Mouse (Mus musculus): Measurements from ENCODE around the gene Fntb.

Gene Fntb

GRCm38 (mm10) chr12:76886826-76887225, 121.4 kb downstream of the Fntb start:
- peak; percentile 49 for DNase-seq (ENCODE audit: low spot score in 2 of 2)

DNA sequence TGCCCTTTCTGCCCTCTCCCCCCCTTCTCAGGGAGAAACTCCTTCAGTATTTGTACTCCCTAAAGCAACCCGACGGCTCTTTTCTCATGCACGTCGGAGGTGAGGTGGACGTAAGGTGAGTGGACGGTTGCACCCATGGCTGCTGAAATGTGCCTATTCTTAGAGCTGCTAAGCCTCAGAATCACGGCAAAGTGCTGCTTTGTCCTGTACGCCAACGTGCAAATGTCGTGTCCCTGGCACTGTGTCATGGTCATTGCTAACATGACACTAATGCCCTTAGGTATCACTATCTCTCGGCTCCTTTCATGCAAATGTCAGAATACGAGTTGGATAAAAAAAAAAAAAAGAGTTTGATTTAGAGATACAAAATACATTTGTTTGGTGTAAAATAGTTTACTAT, 122.6 kb downstream of the Fntb start:
- no peak for DNase-seq (ENCODE audit: low spot score in 2 of 2)

DNA sequence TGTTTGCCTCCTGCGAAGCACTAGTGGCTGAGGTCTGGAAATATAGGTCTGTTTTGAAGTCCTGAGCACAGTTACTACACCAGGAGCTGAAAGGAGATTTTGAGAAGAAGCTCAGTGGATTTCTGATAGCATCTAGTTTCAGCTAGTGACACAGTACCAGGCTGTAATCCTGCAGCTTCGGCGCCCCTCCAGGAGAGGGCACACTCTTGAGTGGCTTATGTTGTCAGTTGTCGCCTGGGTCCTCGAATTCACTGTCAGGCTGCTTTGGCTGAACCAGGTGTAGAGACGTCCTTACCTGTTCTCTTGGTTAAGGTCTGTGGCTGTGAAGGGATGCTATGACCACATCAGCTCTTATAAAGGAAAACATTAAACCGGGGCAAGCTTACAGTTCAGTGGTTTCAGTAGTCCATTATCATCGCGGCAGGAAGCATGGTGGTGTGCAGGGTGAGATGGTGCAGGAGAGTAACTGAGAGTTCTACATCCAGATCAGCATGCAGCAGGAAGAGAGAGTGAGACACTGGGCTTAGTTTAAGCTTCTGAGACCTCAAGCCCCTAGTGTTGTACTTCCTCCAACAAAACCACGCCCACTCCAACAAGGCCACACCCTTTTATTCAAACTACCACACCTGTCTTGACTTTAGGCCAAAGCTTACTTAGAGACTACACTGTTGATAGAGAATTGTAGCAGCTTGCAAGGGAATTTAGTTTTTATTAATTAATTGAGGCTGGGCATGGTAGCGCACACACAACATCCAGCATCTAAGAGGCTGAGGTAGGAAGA, 124.2 kb downstream of the Fntb start:
- no peak for DNase-seq (ENCODE audit: low spot score in 2 of 2)

- no peak for DNase-seq (ENCODE audit: low spot score in 2 of 2)
These were observed 125.8 kb downstream of the Fntb start for GRCm38 (mm10) chr12:76891160-76891559.

- DNase-seq (ENCODE audit: low spot score in 2 of 2), result no peak
These were observed 127.7 kb downstream of the Fntb start for GRCm38 (mm10) chr12:76892910-76893695.

DNA sequence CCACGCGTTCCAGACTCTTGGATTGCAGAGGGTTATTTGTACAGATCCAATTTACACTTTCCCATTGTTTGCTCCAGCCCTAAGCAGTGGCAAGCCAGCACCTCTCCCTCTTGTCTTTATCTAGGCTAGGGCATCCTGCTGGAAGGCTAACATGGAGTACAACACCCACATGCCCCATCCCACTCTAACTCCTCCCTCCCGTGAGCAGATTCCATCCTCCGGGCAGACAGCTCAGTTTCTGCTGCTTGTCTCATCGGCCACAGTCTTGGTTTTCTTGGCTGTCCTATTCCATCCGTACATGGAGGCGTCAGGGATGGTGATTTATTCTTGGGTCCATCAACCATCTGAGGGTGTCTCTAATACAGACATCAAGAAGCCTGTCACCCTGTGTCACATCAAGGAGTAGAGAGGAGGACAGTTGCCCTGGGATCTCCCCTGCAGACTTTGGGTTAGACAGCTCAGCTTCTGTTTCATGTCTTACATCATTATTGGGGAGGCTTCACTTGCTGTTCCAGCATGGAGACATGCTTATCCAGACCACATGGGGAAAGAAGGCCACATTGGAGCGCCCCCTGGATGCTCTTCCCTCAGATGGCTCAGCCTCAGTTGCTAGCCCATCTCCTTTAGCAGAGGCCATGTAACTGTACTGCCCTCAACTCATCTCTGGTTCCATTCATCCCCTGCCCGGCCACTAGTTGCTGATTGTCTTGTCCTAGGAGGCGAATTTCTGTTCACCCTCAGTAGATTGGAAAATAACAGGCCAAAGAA, 129.6 kb downstream of the Fntb start:
- DNase-seq (ENCODE audit: low spot score in 2 of 2), result no peak

DNA sequence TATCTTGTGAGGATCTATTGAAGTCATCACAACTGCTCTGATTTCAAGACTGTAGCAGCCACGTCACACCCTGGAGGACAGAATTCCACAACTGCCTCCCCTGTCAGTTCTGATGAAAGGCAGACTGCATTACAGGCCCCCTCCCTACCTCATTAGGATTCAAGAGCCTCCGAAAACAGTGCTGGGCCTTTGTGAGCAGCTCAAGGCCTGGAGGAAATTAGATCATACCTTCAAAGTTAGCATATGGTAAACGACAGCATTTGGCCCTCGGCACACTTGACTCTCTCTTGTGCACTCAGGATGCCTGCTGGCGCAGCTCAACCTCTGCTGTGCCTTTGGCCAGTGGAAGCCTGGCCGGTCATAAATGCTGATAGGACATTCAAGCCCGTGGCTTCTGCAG, 130.4 kb downstream of the Fntb start:
- DNase-seq (ENCODE audit: low spot score in 2 of 2), result no peak

GRCm38 (mm10) chr12:76896566-76896965, 131.2 kb downstream of the Fntb start:
- no peak for DNase-seq (ENCODE audit: low spot score in 2 of 2)

DNA sequence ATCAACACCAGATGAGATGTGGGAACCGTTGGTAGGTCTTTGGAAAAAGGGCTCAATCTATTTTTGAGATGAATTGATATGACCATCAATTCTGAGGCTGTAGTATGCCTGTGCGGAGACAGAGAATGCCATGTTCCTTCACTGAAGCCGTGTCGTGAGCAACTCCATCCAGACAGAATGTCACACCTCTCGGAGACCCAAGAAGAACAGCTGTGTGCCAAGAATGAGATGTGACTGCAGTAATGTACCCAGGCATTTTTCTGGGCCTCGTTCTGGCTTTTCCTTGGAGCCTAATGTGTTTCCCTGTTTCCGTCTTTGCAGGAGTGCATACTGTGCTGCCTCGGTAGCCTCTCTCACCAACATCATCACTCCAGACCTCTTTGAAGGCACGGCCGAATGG, 131.6 kb downstream of the Fntb start:
- DNase-seq (ENCODE audit: low spot score in 2 of 2), result no peak

DNA sequence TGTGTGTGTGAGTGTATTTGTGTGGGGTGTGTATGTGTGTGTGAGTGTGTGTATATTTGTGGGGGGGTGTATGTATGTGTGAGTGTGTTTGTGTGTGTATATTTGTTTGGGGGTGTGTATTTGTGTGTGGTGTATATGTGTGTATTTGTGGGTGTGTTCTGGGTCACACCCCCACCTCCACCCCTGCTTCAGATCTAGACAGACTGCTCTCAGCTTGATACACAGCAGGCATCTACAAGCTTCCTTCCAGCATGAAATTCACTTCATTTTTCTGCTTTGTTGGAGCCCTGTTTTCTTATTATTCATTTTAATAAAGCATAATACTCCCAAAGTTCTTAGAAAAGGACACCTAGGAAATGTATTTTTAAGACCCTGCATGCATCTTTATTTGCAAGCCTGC, 132.8 kb downstream of the Fntb start:
- DNase-seq (ENCODE audit: low spot score in 2 of 2), result no peak

GRCm38 (mm10) chr12:76899261-76899975, 134.0 kb downstream of the Fntb start:
- no peak for DNase-seq (ENCODE audit: low spot score in 2 of 2)

DNA sequence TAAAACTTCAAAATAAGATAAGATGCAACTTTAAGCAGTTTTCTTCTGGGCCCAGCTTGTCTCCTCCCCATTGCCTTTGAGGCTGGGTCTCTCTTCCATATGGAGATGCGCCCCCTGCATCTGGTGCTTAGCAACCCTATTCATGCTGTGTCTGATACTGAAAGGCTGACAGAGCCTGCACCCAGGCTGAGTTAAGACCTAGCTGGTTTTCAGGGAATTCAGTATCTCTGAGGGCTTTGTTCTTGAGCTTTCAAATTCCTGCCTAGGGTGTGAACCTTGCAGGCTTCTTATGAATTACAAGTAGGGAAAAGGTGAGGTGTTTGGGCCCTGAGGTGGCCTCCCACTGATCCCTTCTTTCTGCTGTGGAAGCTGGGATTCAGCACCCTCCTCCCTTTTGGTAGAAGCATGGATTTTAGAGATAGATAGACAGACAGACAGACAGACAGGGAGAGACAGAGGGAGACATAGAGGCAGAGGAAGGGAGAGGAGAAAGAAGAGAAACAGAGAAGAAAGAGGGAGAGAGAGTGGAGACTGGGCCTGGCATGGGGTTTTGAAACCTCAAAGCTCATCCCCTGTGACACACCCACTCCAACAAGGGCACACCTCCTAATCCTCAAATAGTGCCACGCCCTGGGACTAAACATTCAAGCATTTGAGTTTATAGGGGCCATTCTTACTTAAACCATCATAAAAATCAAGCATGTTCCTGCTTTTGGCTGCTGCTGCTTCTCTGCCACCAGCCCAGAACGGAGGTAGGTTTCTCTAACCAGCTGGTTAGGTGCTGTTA, 136.3 kb downstream of the Fntb start:
- DNase-seq (ENCODE audit: low spot score in 2 of 2), result no peak

DNA sequence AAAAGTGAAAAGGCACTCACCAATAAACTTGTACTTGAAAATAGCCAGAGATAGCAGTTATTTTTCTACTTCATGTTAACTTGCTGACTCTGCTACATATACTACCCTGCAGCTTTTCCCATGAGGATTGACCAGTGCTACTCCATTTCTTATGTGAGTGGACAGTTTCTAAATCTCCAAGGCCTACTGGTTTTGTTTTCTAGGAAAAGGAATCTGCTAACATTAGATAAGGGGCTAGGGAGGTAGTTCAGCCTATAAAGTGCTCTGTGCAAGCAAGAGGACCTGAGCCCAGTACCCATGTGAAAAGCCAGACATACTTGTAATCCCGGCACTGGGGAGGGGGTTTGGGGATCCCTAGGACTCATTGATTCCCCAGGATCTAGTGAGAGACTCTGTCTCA, 140.9 kb downstream of the Fntb start:
- DNase-seq (ENCODE audit: low spot score in 2 of 2), result no peak

GRCm38 (mm10) chr12:76909218-76909617, 143.8 kb downstream of the Fntb start:
- peak; percentile 55 to 71 for DNase-seq (ENCODE audit: low spot score in 2 of 2)

DNA sequence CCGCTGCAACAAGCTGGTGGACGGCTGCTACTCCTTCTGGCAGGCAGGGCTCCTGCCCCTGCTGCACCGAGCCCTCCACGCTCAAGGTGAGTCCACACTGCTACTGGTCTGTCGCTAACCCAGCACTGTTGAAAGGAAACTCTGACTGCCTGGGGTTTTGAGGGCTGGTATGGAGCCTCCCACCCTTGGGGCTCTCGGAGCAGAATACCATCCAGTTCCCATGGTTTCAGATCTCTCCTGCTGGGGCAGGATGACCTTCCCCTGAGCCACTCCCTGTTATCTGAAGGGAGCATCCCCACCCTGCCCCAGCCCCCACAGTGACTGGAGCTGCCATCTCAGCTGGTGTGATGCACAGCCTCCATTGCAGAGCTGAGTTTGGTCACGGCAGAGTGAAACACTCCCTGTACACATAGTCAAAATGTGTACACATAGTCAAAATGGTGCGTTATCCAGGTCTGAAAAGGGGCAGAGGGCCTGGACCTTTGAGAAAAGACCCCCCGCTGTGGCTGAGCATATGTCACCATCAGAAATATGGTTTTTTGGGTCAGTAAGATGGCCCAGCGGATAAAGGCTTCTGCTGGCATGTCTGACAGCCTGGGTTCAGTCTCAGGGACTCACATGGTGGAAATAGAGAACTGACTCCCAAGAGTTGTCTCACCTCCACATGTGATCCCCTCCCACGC, 145.0 kb downstream of the Fntb start:
- peak; percentile 53 to 68 for DNase-seq (ENCODE audit: low spot score in 2 of 2)

DNA sequence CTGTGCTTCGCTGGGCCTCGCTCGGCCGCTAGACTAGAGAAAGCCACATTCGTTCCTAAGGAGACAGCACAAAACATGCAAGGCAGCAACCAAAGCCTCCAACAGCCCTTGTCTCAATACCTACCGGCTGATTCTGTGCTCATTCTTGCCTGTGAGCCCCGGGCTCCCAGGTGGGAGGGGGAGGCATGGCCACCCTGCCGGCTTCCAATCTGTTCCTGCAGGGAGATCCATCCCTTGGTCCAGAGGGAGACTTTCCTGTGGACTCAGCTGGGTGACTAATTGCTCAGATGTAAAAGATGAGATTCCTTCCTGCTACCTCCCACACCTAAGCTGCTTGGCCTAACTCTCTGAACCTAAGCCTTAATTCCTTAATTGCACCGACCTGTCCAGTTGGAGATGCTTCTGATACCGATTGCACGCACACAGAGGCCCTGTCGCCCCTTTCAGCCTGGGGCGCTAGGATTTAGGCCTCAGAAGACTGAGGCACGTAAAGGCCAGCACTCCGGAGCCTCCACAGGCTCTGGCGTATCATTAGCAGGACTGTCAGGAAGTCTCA, 145.9 kb downstream of the Fntb start:
- no peak for DNase-seq (ENCODE audit: low spot score in 2 of 2)

DNA sequence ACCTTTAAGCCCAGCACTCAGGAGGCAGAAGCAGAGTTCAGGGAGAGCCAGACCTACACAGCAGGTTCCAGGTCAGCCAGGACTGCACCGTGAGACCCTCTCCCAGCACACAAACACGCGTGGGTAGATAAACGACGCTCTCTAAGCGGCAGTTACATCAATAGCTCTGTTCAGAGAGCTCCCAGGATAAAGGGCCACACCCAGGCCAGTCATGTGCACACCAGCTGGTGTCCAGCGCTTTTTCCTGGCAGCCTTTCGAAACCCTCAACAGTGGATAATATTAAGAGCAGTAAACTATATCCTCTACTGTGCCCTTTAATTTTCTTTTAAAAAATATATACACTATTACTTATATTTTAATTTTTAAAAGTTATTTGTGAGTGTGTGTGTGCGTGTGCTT, 146.8 kb downstream of the Fntb start:
- no peak for DNase-seq (ENCODE audit: low spot score in 2 of 2)

DNA sequence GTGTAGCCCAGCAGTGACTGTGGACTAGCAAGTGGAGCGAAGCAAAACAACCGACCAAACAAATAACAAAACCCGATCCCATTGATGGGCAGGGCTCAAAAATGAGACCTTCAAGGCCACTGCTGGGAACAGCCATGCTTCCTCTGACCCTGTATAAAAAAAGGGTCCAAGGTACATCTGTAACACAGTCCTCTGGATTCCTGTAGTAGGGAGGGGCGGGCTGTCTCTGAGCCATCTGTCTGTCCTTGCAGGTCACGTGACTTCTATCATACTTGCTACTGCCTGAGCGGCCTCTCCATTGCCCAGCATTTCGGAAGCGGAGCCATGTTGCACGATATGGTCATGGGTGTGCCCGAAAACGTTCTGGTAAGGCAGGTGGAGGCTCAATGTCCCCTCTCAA, 150.8 kb downstream of the Fntb start:
- DNase-seq (ENCODE audit: low spot score in 2 of 2), result no peak

DNA sequence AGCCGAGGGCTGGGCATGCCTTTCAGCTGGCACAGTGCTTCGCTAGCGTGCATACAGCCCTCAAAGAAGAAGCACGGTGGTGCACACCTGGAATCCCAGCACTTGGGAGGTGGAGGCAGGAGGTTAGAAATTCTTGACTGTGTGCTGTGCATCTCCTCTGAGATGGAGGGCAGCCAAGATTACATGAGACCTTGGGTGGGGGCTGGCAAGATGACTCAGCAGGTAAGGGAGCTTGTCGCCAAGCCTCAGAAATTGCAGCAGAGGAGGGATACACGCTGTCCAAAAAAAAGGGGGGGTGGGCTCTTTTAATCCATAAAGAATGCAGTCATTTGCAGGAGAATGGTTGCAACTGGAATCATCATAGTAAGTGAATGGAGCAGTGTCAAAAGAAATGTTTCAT, 152.7 kb downstream of the Fntb start:
- peak in 1 of 2 experiments; percentile 31 for DNase-seq (ENCODE audit: low spot score in 2 of 2)

DNA sequence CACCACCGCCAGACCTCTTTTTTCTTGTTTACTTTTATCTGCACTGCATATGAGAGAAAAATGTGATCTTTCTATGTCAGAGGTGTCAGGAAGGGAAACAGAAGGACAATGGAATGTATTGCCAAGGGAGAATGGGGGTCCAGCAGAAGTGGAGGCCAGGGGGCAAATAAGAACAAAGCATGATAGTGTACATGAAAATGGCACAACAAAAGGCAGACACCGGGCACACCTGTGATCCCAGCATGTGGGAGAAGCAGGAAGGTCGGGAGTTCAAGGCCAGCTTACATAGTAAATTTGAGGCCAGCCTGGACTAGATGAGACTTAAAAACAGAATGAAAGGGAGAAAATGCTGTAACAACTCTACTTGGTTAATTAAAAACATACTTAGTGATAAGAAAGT, 153.5 kb downstream of the Fntb start:
- DNase-seq (ENCODE audit: low spot score in 2 of 2), result no peak
